Mouse (Mus musculus): ENCODE results near the gene Cacnb3. TPM values are rescaled to one million over a fixed set of nuclear protein-coding genes. Genes with fewer than 3 reads are reported as not detected.

The Cacnb3 gene
- total RNA-seq, 2 experiments from 2014 or later, result 4.1 TPM

DNA sequence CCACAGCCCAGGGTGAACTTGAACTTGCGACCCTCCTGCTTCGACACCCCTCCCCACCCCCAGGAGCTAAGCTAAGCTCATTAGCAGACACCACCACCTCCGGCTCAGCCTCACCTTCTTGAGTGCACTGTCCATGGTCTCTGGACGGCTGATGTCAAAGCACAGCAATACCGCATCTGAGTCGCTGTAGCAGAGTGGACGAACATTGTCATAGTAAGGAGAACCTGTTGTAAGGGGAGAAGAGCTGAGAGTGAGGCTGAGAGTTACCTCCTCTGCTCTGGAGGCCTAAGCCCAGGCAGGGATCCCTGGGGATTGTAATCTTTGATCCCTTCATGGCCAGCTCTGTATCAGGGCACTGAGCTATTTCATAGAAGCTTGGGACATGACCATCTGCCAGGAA is 43.1 kb downstream of the Cacnb3 start:
- intact Hi-C loops (cut with DNase I), result no loop called here

DNA sequence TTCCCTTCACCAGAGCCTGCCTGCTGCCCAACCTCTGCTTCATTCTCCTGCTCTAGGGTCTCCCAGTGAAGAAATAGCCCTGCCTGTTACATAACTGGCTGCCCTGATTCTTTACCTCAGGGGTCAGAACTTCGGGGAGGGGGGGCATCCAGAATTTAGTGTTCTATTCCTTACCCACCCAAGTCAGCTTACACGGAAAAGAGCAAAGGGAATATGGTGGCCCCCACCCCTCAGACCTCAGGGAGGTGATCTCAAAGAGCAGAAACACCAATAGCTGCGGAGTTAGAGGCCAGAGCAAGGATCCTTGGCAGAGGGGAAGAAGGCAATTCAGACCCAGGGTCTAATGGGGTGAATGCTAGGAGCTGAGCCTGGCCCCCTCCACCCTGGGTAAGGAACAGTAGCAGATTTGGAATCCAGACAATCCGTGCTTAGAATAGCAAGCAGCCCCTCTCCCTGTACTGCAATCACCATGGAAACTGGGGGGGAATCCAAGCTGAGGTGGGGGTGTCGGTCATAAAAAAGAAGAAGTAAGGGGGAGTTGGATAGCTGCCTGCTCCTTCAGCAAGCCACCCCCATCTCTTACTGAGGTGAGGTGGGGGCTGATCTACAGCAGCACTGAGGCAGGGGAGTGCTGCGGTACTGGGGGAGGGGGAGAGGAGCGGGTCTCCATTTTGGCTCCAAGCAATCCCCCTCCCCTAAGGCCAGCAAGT is 43.8 kb downstream of the Cacnb3 start:
- DNase-seq (ENCODE audit: low spot score), result no peak
- intact Hi-C loops (cut with DNase I), result no loop called here

More for the DNA sequence above, 43.1 kb downstream of the Cacnb3 start:
- DNase-seq (ENCODE audit: low spot score), result no peak

DNA sequence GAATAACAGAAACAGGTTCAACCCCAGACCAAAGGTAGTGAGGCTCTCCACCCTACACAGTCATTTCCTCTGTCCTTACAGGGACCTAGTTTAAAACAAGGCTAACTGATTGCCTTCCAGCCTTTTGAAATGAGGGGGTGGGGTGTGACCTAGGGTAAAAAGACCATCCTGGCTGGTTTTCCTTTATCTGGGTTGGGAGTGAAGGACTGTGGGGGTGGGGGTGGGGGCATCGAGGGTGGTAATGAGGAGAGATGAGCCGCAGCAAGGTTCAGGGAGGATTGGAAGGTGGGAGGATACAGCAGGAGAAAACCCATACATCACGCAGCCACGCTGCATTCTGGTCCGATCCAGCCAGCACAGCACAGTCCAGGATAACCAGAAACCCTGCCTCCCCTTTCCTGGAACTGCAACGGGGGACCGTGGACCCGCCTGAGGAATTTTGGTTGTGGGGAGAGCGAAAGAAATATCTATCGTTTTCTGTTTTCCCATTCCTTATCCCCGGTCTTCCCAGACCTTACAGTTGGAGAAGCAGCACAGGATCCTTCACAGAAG is 44.4 kb downstream of the Cacnb3 start:
- no peak for DNase-seq (ENCODE audit: low spot score)
- intact Hi-C loops (cut with DNase I), result no loop called here

DNA sequence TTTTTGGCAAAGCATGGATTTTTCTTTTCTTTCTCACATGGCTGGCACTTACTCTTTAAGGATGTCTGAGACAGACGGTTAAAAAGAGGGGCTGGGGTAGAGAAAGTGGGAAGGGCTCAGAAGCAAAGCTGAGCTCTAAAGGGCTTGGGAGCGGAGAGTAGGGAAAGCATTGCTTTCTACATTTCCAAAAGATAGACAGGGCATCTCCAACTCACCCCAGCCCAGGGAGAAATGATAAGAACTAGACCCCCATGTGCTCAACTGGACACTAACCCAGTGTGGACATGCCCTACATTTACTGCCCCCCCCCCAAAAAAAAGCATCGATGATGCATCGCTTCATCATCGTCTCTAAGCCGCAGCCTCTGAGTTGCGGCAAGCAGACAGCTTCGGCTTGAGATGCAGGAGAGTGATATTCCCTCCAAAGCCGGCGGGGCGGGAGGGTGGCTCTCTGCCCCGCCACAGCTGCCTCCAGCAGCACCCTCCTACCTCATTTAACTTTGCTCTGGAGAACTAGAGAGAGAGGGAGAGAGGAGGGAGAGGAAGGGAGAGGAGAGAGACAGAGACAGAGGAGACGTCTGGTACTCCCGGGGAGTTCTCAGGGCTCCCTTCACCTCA is 45.1 kb downstream of the Cacnb3 start:
- intact Hi-C loops (cut with DNase I), result no loop called here

GRCm38 (mm10) chr15:98676471-98676870 is 45.8 kb downstream of the Cacnb3 start:
- no peak for DNase-seq (ENCODE audit: low spot score)

More for the DNA sequence above, 45.1 kb downstream of the Cacnb3 start:
- DNase-seq (ENCODE audit: low spot score), result no peak

DNA sequence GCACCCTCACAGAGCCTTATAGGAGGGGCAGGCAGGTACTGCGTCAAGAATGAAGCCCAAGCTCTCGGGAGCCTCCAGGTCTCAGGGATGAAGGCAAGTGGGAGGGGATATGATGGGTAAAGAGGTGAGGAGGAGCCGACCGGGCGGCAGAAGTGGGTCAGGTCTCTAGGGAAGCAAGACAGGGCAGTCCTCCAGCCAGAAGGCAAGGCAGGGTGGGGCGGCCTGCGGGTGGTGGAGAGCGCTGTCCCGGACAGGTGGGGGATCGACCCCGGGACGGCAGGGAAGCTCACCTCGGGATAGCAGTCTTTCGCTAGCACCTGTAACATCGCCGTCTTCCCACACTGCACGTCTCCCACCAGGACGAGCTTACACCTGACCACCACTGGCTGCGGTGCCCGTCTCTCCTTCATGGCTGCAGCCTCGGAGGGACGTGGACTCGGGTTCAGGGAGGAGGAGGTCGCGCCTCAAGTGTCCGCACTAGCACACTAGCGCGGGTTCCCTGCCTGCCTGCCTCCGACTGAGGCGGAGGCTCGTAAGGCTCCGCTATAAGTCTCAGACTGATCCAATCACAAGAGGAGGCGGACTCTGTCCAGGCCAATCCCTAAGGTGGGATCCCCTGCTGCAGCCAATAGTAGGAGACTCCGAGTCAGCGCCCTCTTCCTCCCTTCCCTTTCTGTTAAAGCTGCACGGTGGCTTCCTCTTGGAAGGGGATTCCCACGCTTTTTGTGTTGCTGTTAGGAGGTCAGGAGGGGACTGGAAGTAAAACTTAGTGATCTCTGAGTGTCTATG is 46.5 kb downstream of the Cacnb3 start, which contains the start of gene Rnd1:
TSS of gene Rnd1 (minus strand) at position 522 of the 789 bp plus-strand sequence.
- intact Hi-C loops (cut with DNase I), result no loop called here
- peak; percentile 81 for DNase-seq (ENCODE audit: low spot score)

More at GRCm38 (mm10) chr15:98676471-98676870, 45.8 kb downstream of the Cacnb3 start:
- intact Hi-C loops (cut with DNase I), result no loop called here

DNA sequence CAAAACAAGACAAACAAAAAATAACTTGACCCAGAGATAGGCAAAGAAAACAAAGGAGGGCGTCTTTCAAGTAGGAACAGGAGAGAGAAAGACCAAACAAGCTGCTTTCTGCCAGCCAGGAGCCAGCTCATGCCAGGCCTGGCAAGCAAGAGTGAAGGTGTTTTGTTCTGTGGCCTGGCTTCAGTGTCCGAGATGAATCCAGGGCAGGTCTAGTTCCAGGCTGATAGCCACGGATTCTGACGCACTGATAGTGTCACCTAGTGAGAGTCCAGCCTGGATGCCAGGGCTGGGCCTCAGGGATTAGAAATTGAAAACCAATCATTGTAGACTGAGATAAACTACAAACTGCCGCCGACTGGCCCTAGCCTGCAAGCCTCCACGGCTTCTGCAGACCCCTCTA is 47.3 kb downstream of the Cacnb3 start:
- intact Hi-C loops (cut with DNase I), result no loop called here
- no peak for DNase-seq (ENCODE audit: low spot score)

DNA sequence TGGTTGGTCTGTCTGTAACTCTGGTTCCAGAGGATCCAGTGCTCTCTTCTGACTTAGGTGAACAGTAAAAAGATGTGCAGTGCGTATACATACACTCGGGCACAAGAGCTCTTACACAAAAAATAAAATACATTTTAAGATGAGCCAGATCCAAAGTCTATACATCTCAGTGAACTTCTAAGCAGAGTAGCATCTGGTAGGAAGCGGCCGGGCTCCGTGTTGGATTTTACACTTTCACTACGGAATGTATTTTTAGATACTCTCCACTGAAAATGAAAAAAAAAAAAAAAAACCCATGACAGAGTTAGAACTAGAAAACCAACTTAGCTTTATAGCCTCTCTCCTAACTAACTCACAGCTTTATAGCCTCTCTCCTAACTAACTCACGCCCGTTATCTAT is 50.0 kb downstream of the Cacnb3 start:
- no peak for DNase-seq (ENCODE audit: low spot score)
- intact Hi-C loops (cut with DNase I), result no loop called here

DNA sequence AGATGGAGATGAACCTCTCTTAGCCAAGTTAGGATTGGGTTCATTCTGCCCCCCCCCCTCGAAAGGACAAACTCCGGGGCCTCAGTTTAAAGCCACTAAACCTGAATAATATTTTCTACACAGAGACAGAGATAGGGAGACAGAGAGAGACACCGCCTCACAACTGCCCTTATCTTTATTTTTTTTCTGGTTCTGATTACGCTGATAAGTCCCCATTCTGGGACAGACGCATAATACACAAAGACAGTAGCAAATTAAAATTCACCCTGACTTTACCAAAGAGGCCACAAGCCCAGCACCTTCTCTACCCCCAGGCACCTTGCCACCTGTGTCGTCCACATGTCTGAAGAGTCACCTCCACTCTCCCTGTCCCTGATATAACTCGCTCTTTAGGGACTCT is 51.0 kb downstream of the Cacnb3 start:
- no peak for DNase-seq (ENCODE audit: low spot score)
- intact Hi-C loops (cut with DNase I), result no loop called here

DNA sequence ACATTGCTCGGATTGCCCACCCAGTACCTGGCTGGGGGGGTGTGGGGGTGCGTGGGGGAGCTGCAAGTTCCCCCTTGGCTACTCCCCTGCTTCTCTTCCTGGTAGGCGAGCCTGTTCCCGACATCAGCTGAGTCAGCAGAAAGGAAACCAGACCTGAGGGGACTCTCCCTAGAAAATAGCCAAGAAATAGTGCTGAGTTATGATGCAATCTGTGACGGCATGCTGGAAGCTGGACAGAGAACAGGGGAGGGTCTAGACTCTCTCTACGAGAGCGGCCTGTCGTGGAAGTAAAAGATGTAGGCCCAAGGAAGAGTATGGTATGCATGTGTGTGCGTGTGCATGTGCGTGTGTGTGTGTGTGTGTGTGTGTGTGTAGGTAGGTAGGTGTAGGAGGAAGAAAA is 52.5 kb downstream of the Cacnb3 start:
- no peak for DNase-seq (ENCODE audit: low spot score)
- intact Hi-C loops (cut with DNase I), result no loop called here

DNA sequence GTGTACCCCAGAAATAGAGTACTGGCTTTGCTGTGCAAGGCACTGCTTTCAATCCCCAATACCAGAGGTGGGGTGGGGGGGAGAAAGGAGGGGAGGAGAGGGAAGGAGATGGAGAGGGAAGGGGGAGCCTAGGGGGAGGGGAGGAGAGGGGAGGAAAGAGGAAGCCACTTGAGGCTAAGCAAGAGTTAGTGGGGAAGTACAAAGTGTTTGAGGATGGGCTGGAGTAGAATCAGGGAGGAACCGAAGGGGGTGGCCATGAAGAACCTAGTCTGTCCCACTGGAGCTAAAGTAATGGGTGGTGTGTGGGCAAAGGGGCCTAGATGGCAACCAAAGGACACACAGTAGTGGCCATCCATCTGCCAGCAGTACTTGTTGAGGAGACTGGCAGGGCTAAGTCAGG is 53.1 kb downstream of the Cacnb3 start:
- intact Hi-C loops (cut with DNase I), result no loop called here
- DNase-seq (ENCODE audit: low spot score), result no peak

GRCm38 (mm10) chr15:98685926-98686325 is 55.3 kb downstream of the Cacnb3 start:
- DNase-seq (ENCODE audit: low spot score), result no peak
- intact Hi-C loops (cut with DNase I), result no loop called here

DNA sequence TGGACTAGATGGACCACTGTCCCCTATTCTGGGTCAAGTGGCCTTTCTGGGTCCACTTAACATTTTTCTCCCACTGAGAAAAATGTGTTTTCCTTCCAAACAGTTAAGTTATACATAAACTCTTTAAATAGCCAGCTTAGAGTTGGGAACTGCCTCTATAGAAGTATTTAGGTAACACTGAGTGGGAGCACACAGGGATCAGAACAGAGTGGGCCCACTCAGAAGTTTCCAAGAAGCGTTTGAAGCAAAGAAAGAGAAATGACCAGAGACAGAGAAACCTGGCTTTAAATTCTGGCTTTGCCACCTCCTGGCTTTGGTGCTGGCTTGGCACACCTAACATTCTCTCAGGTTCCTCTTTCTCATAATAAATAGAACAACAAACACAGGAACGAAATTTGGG is 59.0 kb downstream of the Cacnb3 start:
- no peak for DNase-seq (ENCODE audit: low spot score)
- intact Hi-C loops (cut with DNase I), result no loop called here

- no peak for DNase-seq (ENCODE audit: low spot score)
- intact Hi-C loops (cut with DNase I), result no loop called here
Measured at GRCm38 (mm10) chr15:98691486-98692147, 61.0 kb downstream of the Cacnb3 start.

DNA sequence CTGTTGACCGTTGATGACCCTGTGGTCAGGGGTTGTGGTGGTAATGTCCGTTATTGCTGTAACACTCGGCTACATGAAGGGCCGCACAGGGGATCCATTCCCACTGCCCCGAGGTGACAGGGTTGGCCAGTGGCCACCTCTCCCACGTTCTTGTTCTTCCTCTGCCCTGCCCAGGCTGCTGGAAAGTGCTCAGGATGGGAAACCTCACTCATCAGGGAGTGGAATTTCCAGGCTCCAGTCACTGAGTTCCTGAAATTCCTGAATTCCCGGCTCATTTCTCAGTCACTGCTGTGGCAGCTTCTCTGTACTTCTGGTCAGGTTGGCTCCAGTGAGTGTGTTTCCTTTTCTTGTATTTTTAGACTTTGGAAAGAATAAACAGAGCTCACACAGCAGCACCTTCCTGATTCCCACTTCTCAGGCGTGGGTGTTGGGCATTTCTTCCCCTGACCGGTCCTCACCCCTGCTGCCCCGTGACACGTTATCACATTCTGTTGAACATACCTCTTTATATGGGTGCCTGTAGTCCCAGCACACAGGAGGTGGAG is 61.6 kb downstream of the Cacnb3 start:
- DNase-seq (ENCODE audit: low spot score), result peak; percentile 50
- intact Hi-C loops (cut with DNase I), result no loop called here

Other genes with a start within 250 kb of the Cacnb3 start
- not detected for gene Olfr283, start 249.9 kb upstream of the Cacnb3 start, total RNA-seq (2021)
- gene Olfr282, start 199.6 kb upstream of the Cacnb3 start, total RNA-seq (2021), result not detected
- gene Olfr281, start 178.3 kb upstream of the Cacnb3 start, total RNA-seq (2021), result not detected
- not detected for gene OR5BS1P, start 160.9 kb upstream of the Cacnb3 start, total RNA-seq (2021)
- gene Lalba, start 148.1 kb upstream of the Cacnb3 start, total RNA-seq (2021), result not detected
- not detected for gene Olfr279, start 138.4 kb upstream of the Cacnb3 start, total RNA-seq (2021)
- gene Kansl2, start 96.6 kb upstream of the Cacnb3 start, total RNA-seq (2021), result 10 to 100 TPM; 74.0 to 75.6 TPM
- 10 to 100 TPM; 31.0 to 31.9 TPM for gene Ccnt1, start 59.9 kb upstream of the Cacnb3 start, total RNA-seq (2021)
- gene 4930415O20Rik, start 59.8 kb upstream of the Cacnb3 start, total RNA-seq (2021), result 1 to 10 TPM in 1 of 2 experiments, under 1 TPM in 1; 0.68 to 1.0 TPM
- gene Adcy6, start 20.8 kb upstream of the Cacnb3 start, total RNA-seq (2021), result 100 to 1,000 TPM; 188 to 238 TPM
- 10 to 100 TPM; 43.5 to 52.8 TPM for gene Ddx23, start 32.1 kb downstream of the Cacnb3 start, total RNA-seq (2021)
- 1 to 10 TPM; 1.3 to 1.5 TPM for gene Rnd1, start 46.6 kb downstream of the Cacnb3 start, total RNA-seq (2021)
- gene Ccdc65, start 77.4 kb downstream of the Cacnb3 start, total RNA-seq (2021), result under 1 TPM in 1 of 2 experiments, not detected in 1; 0.18 TPM
- gene Fkbp11, start 97.4 kb downstream of the Cacnb3 start, total RNA-seq (2021), result 1 to 10 TPM; 4.7 to 7.2 TPM
- gene Arf3, start 132.4 kb downstream of the Cacnb3 start, total RNA-seq (2021), result 10 to 100 TPM; 18.5 to 20.8 TPM
- under 1 TPM; 0.34 to 0.57 TPM for gene Wnt10b, start 147.3 kb downstream of the Cacnb3 start, total RNA-seq (2021)
- not detected for gene Wnt1, start 159.0 kb downstream of the Cacnb3 start, total RNA-seq (2021)
- gene Ddn, start 178.7 kb downstream of the Cacnb3 start, total RNA-seq (2021), result under 1 TPM; 0.21 to 0.59 TPM
- gene Prkag1, start 200.7 kb downstream of the Cacnb3 start, total RNA-seq (2021), result 100 to 1,000 TPM in 1 of 2 experiments, 10 to 100 TPM in 1; 90.5 to 103 TPM
- gene Kmt2d, start 240.4 kb downstream of the Cacnb3 start, total RNA-seq (2021), result 10 to 100 TPM; 52.1 to 57.7 TPM